Mouse (Mus musculus): ENCODE data around the gene Enah. TPM values are rescaled to one million over a fixed set of nuclear protein-coding genes. Genes with fewer than 3 reads are reported as not detected.

Gene Enah
- total RNA-seq, 2 experiments from 2014 or later: 58.9 to 72.2 TPM

DNA sequence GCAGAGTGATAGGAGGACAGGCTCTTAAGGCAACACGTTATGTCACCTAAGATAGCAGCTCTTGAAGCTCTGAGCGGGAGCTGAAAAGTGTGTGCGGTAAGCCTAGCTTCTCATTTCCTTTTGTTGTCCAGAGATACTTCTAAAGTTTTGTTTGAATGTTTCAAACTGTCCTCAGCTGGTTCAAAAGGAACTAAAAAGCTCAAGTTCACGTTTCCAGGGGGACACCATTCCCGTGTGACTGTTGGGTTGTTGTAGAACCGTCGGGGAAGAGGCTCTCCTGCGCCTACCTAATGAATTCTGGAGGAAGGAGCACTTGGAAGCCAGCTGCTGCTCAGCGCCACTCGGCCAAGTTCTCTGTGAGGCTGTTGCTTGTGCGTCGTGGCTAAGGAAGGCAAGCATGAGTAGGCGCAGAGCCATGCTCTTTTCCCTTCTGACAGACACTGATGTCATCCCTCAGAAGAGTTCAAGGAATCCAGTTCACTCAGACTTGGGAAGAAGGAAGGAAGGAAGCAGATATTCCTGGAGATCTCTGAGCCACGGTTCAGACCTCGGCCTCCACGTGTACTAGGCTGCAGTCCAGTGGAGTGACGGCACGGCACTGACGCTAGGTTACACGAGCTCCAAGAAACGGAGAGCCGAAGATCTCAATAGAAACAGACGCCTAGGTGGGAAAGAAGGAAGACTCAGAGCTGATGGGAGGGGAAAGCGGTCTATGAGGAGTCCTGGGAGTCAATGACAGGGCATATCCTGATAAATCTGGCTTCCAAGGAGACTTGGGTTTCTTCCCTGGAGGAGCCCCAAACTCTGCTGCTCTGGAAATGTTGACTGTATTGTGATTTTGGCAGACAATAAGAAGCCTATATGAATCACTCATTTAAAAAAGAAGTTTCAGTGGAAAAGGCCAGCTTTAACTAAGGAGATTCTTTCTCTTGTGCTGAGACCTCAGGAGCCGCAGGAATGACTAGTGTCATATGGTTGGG, 8.7 kb upstream of the Enah start:
- DNase-seq: no peak

DNA sequence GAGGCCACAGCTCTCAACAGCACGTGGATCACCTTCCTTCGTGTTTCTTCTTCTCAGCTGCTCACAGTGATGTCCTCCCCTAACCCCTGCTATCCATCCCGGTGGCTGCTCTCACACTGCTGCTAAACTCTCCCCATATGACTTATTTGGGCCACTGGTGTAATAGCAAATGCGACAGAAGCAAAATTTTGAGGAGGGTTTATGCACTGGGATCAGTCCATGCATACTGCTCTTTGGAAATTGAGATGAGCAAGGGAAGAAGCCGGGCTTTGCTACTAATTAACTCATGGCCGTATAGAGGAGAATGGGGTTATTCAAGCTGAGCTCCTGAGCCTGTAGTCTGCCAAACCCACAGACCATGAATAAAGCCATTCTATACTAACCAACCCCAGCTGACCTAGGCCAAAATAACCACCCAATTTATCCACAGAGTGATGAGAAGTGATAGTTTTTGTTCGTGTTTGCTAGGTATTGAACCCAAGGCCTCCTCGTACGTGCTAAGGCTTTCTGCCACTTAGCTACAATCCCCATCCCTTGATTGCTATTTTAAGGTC, 7.7 kb upstream of the Enah start:
- no peak for DNase-seq

DNA sequence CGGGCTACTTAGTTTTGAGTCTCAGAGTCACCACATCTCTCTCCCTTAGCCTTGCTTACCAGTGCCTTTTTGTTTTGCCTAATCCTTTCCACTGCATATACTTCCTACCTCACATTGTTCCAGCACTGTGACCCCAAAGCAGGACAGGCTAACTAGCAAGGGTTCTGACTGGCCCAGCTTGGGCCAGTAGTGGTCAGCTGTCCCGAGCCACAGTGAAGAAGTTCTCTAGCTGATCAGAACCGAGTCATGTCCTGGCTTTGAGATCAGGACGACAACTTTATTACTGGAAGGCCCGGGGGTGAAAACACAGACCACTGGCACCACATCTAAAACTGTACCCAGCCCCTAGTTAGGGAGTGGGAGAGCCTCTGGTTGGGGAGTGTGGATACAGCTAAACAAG, 7.0 kb upstream of the Enah start:
- DNase-seq: no peak

DNA sequence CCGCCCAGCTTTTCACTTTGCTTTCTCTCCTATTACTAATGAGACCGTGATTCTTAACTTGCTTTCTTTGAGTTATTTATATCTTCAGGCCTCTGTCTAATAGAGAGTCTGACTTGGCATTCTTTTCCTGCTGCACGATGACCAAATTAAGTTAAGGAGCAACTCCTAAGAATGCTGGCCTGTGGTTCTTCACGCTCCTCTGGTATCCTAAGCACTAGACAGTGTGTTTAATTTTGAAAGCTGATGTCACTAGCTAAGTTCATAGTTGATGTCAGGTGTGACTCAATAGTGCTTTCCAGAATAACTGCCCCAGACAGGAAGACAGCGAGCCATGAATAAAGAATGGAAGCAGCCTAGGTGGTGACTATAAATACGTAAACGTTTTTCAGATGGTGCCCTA, 6.3 kb upstream of the Enah start:
- DNase-seq: no peak

DNA sequence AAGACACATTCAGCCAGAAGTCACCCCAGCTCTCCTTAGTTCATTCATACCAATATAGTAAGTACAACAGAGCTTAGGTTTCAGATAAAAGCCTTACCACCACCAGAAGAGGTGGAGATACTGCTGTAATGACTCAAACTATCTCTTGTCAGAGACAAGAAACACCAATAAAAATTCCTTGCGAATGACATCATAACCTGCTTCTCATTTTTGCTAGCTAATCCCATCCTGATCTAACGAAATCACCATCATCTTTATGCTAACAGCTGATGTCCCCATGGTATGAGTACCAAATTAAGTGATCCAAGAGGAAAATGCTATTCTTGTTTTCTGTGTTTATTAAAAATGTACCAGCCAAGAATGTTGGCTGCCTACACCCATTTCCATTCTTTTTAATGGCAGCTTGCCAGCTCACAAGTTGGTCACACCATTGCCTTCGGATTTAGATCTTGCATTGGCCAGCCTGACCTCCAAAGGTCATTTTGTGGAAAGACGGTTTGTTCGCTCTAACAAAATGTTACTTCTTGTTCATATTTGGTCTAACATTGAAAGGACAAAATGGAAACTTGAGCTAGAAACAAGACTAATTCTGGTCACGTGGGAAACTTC, 2.0 kb upstream of the Enah start:
- DNase-seq: no peak

DNA sequence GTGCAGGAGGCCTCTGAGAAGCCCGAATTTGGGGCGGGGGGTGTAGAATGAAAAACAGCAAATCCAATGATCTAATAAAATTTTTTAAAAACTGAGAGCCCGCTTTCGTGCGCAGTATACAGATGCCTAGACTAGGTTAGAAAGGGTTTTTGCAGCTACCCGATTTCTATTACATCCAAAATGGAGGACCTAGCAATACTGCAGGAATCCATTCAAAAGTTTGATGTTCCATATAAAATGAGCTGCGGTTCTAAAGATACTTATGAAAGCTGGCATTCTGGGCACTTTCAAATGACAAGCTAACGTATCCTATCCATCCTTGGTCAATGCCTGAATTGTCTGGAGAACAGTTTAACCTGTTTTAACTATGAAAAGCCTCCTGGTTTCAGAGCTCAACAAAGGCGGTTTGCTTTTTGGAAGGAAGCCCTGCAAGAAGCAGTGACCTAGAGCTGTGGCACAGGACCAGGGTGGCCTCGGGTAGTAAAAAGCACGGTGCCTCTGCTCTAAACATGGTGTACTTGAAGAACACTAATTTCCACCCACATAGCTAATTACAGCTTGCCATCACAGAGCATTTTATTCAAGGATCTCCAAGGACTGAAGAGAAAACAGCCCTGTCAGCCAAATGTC, 1.2 kb upstream of the Enah start:
- DNase-seq: no peak

DNA sequence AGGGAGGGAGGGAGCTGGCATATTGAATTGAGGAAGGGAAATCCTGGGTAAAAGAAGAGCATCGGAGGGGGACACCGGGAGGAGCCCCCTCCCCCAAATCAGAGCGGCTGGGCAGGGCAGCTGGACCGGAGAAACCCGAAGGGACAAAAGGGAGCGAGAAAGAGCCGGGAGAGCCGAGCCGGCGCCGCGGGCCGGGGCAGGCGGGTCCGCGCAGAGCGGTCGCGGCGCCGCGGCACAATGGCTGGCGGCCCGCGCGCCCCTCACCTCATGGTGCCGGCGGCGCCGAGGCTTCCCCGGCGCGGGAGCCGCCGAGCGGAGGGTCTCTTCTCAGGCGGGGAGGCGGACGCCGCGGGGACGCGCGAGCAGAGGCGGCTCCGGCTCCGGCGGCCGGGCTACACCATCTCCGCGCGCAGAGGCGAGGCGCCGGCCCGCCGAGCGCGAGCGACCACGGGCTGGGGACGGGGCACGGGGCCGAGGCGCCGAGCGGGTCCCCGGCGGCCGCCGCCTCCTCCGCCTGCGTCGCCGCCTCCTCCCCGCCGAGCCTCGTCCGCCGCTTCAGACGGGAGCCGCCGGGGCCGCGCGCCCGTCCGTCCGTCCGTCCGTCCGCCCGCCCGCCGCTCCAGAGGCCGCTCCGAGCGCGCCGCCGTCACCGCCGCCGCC, 394 bp downstream of the Enah start:
- DNase-seq: no peak

DNA sequence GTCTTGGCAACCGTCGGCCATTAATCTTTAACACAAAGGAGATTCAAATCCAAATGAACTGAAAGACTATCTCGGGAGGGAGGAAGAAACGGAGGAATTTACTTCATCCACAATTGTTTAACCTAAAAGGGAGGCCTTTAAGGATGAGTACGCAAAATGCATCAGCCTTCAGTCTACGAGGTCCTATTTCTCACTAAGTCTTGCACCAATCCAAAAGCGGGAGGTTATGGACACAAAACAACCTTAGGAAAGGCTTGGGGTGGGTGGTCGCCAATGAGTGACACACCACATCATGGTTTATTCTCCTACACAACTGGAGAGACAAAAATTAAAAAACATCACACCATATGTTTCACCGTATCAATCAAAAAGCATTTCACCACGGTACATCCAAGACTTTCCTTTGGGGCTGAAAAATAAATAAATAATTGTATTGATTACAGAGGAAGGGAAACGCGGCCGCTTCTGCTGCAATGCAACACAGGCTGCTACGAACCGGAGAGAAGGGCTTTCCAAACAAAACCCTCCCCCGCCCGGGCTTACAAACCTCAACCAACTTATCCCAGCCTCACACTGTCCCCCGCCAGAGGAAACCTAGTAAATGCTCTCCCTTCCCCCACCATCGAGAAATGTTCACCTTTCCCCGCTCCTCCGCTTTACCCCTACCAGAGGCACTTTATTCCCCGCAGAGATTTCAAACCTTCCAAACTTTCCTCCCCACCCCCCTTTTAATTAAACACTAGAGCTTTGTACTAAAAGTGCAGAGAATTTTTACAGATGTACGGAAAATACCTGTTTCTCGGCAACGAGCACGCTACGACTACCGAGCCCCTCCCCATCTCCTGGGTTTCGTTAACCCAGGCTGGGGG, 1.2 kb downstream of the Enah start:
- DNase-seq: peak; percentile 48

DNA sequence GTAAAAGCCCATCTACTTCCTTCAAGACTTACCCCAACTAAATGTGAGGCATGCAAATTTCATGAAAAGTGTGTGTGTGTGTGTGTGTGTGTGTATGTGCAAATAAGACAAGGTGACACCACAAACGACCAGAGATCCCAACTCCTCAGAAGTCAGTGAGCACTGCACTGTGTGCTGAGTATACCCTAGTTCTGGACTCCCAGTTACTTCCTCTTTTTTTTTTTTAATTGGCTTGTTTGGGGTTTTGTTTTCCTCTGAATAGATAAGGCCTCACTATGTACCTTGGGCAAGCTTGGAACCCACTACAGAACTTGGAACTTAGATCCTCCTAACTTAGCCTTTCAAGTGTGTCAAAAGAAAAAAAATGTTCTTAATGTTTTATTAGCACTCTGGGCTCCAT, 14.0 kb downstream of the Enah start:
- DNase-seq: no peak

DNA sequence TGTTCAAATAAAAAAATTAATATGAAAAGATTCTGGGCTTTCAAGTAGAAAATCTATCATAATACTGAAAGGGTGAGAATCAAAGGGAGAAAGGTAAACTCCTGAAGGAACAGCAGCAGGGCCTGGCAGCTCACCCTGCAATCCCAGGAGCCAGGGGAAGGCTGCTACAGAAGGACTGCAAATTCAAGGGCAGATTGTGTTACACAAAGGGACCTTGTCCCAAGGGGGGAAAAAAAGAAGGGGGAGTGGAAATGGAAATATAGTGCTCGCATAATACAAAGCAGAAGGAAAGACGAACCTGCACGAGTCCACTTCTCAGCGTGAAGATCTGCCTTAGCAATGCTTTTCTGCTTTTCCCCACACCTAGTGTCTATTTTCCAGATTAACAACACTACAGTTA, 21.1 kb downstream of the Enah start:
- no peak for DNase-seq

DNA sequence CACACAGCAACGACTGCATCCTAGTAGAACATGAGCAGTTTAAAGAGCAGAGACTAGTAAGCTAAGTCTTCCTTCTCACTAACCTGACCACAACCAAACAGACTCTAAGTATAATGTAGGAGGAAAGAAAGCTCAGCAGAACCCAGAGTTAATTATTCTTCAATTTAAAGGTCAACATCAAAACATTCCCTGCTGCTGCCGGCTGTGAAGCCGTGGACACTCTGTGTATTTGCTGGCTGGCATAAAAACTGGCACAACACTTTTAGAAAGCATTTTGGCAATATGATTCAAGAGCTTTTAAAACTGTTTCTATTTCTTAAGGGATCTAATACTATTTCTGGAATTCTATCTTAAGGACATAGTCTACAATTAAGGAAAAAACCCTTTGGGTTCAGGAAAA, 22.0 kb downstream of the Enah start:
- no peak for DNase-seq

DNA sequence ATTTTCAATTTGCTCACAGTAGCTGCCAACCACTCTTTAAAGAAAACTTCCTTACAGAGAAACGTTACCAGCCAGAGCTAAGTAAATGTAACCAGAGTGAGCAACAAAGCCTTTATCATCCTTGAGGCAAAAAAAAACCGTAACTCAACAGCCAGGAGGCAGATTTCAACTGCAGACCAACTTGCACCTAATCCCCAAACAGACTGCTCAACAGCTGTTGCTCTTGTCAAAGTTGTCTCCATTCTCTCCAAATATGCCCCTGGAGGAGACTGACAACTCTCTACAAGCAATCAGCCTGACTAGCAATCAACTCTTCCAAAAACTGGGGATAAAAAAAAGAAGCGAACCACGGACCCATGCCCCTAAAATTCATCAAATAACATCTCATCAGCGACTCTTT, 26.2 kb downstream of the Enah start:
- no peak for DNase-seq

DNA sequence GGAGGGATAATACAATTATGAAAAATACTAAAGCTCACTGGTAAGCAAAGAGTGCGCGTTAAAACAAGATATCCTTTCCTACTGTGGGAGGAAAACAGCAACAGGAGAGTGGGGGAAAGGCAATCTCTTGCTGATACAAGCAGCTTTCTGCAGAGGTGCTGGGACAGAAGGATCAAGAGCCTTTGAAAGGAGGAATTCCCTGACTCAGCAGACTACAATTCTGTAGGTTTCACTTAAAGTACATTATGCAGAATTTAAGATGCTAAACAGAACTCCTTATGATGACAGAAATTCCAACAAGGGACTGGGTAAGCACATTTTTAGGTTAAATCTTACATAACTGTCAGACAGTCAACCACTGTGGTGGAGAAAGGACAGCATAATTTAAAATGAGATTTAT, 31.4 kb downstream of the Enah start:
- DNase-seq: no peak

DNA sequence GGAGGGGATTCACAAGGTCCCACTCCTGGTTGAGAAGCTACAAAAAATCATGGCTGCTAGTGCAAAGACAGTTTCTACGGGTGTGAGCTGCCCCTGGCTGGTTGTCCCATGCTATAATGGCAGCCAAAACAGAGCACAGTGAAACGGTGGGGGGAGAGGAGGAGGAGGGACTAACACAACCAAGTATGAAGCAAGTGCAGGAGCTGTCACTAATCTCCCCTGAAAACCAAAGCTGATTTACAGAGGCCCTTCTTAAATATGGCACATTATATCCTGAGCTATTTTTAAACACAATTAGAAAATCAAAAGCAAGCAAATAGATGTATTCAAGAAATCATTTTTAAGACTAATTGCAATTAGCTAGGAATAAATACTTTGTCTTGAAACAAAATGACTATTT, 32.6 kb downstream of the Enah start:
- no peak for DNase-seq

DNA sequence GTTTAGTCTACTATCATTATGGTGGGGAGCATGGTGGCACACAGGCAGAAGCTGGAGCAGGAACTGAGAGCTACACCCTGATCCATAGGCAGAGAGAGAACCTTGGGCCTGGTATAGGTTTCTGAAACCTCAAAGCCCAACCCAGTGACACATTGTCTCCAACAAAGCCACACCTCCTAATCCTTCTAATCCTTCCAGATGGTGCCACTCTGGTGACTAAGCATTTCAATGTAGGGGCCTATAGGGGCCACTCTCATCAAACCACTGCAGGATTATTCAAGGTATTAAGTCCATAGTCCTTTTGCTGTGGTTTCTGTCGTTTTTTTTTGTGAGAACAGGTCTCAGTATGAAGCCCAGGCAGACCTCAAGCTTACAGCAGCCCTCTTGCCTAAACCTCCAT, 33.9 kb downstream of the Enah start:
- DNase-seq: no peak

DNA sequence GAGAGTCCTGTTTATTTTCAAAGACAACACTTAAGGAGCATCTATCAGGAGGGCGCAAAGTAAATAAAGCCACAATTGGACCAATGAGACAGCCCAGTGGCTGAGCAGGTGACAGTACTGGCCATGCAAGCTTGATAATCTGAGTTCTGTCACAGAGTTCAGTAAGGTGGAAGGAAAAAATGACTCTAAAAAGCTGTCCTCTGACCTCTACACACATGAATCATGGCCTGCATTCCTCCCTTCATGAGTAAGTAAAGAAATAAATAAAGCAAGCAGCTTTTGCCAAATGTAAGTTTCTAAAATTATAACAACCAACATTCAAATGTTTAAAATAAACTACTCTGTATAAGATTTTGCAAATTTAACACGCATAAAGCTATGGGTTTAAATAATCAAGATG, 35.0 kb downstream of the Enah start:
- DNase-seq: no peak

DNA sequence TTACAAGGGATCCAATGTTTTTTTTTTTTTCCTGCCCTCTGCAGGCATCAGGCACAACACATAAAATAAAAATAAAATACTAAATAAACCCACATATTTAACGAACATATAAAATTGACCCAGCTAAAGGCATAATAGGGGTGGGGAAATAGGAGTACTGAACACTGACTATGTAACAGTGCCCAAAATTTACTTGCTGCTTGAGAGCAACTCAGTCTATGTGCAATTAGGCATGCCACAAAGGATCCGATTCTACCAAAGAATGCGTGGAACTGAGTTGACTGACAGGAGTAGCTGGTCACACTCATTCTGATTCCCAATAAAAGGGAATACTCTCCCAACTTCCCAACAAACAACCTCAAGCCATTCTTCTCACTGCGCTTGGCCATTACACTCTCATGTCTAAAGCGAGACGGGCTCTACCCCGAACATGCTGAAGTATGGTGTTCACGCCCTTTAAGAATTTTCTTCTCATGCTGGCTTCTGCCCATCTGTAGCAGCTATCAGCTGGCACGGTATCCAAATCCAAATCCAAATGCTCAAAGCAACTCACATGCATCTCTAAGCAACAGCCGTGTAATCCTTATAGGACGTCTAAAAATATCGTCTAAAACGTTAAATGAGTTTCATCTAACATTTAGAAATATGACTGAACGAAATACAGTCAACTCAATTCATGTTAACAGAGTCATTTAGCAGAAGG, 39.6 kb downstream of the Enah start:
- no peak for DNase-seq

DNA sequence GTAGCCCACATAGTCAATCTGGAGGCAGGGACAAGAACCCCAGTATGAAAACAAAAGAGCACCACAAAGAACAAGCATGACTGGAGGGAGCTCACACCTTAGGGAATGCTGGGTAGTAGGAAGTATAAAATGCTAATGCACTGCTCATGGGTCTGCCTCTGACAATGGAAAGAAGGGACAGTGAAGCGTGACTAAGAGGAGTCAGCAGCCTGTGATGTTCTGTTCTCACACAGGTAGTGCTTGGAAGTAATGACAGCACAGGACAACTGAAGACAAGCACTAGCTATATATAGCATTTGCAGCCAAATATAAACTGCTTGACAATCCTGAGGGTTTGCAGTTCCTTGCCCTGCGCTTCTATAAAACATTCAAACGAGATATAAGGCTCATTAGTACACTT, 44.3 kb downstream of the Enah start:
- DNase-seq: no peak

DNA sequence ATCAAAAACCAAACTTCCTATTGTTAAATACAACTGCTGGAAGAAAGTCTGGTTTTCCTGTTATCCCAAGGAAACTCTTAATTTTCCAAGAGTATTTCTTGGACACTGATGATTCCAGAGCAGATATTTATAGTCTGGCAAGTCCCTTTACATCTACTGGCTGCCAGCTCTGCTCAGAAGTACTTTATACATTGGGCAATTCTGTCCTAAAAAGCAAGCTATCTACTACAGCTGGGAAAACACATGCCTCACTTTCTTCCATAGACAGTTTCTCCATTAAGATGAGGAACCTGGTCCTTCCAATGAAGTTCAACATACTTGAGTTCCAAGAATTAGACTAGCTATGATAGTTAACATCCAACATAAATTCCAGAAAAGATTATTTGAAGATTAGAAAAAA, 44.9 kb downstream of the Enah start:
- DNase-seq: no peak

DNA sequence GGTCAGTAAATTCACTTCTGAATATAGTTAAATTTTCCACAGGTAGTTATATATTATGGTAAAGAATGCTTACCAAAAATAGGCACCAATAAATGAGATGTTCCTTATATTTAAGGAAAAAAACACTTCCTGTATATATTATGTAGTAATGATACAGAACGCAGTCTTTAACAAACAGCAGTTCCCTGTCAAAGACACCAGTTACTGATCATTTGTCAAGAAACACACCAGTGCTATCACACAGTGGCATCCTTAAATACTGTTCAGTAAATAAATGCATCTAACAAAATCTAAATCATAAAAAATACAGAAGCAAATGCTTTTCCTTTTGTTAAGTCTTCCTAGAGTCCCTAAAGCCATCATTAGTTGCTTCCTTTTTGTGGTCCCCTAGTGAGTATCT, 54.5 kb downstream of the Enah start:
- no peak for DNase-seq

DNA sequence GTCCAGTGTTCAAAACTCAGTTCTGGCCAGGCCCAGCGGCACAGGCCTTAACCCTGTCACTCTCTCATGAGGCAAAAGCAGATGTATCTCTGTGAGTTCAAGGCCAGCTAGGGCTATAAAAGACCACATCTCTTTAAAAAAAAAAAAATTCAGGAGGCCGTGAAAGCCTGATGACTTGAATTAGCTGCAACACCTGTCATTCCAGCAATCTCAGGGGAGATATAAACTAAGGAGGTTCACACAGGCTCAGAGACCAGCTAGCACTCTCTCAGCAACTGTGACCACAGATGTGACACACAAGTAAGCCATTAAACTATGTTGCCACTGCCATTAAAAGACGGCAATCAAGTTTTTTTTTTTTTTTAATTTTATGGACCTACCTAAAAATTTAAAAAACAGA, 56.0 kb downstream of the Enah start:
- no peak for DNase-seq
